Mouse (Mus musculus) cortical plate, adult 2 months (tissue): Measurements from ENCODE around the gene Uhmk1.

Experiments used
- CTCF ChIP-seq: fragments of 200-500 bp; IDR thresholded peaks from 2 replicates; pipeline ENCODE4 v1.5.1; 2011; ENCODE audit warnings: mild to moderate bottlenecking, control low read depth, low read length; ENCODE audit not compliant: insufficient read depth; ENCODE audit errors: extremely low read depth
- POLR2A ChIP-seq: fragments of 200-500 bp; IDR thresholded peaks from 2 replicates; pipeline ENCODE4 v1.6.1; 2011; ENCODE audit warnings: mild to moderate bottlenecking, low read length, control low read depth; ENCODE audit not compliant: insufficient read depth; ENCODE audit errors: extremely low read depth

- TF ChIP-seq CTCF = no peak
- TF ChIP-seq POLR2A = no peak
Measured at GRCm38 (mm10) chr1:170206395-170206794, 8.8 kb downstream of the Uhmk1 start.
